Mouse (Mus musculus) cerebellum, postnatal 14 days (tissue): ENCODE results near the gene Cd40.

Experiments
- DNase-seq, 2 experiments: peaks; one replicate each; pipeline ENCODE4 v3.0.0; 2021; ENCODE audit warnings: mixed read lengths in 2 of 2

Gene Cd40

DNA sequence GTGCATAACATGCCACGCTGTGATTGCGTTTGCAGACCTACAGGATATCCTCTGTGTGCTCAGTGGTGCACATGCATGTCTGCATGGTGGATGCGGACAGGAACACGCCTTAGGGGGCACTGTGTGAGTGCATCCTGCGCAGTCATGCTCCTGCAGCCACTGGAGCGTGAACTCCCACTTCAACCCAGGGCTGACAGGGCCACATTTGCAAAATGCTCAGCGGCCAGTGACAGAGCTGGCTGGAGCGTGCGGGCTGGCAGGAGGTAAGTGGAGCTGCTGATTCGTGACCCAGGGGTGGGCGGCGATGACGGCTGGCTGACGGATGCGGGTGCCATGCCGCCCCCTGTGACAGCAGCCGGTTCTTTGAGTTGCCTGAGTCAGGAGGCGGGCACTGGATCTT lies 51.2 kb downstream of the Cd40 start:
- peak in 1 of 2 experiments; percentile 31 for DNase-seq

GRCm38 (mm10) chr2:165112149-165112548 lies 56.7 kb downstream of the Cd40 start:
- DNase-seq = peak; percentile 90 to 96

- DNase-seq = no peak
Observed at GRCm38 (mm10) chr2:165113733-165114132, 58.3 kb downstream of the Cd40 start.

- DNase-seq = no peak
Observed at GRCm38 (mm10) chr2:165120765-165121164, 65.3 kb downstream of the Cd40 start.

- peak; percentile 31 to 60 for DNase-seq
Observed at GRCm38 (mm10) chr2:165121206-165121840, 65.9 kb downstream of the Cd40 start.
